Mouse (Mus musculus): ENCODE data around the gene Swi5. TPM values are rescaled to one million over a fixed set of nuclear protein-coding genes. Genes with fewer than 3 reads are reported as not detected.

Swi5 gene
- 100 to 1,000 TPM; 237 to 239 TPM for total RNA-seq (2021)
- long read RNA-seq, transcript Swi5-204 (5 exons, 522 nt) = minor isoform, 5 of 240 reads
- long read RNA-seq, transcript Swi5-207 (5 exons, 768 nt) = major isoform, 208 of 240 reads
- long read RNA-seq, partial matches to known transcripts = 6 of 240 reads
- long read RNA-seq, other reads (novel, unspliced or antisense) = 19 of 240 reads

DNA sequence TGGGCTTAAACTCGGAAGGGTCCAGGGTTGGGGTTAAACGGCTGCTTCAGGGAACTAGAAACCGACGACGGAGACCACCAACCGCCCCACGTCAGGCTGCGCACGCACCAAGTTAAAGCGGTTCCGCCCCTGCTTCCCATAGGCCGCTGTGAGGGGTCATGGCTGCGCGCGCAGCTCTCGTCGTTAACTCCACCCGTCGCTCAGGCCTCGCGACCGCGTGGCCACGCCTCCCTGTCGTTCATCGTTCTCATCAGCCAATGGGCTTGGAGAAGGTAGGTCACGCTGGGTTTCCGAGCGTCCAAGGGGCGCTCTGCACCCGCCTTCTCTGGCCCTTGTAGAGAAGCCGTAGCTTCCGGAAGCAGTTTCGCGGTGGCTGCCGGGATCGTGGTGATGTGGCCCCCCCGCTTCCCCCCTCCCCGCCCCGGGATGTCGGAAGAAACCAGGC, at the start of gene Swi5:
Gene Swi5, minus strand, starts transcription at position 153 of the 445 bp plus-strand sequence.
- DNase-seq (ENCODE audit: low spot score in 2 of 2) = peak; percentile 97

DNA sequence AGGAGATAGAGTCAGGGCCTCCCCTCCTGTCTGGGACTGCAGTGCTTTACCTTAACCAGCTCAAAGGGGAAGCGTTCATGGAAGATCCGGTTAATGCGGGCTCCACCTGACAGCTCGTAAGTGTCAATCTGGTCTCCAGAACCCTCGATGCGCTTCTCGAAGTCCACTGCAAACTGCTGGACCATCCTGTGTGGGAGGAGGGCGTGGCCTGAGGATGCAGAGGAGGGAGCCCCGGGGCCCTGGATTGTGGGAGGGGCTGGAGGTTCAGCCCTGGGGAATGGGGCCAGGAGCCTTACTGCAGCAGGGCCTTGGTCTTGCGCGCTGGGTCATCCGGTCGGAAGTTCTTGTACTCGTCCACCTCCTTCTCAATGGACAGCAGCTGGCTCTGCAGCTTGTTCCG, 48.0 kb upstream of the Swi5 start:
- DNase-seq (ENCODE audit: low spot score in 2 of 2) = no peak

DNA sequence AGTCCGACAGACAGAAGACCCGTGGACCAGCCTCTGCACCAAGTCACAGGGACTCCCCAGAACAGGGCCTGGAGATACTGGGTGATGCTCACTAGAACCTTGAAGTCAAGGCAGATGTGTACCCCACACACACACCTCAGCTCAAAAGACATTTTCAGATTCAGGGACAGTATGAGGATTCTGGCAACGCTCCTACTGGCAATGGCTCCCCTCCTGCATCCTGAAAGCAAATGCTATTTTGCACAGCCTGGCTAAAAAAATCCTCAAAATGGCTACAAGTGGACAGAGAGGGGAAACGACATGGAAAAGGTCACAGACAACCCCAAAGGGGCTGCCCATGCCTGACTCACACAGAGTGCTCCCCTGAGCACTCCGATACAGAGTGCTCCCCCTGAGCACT, 44.3 kb upstream of the Swi5 start:
- no peak for DNase-seq (ENCODE audit: low spot score in 2 of 2)

DNA sequence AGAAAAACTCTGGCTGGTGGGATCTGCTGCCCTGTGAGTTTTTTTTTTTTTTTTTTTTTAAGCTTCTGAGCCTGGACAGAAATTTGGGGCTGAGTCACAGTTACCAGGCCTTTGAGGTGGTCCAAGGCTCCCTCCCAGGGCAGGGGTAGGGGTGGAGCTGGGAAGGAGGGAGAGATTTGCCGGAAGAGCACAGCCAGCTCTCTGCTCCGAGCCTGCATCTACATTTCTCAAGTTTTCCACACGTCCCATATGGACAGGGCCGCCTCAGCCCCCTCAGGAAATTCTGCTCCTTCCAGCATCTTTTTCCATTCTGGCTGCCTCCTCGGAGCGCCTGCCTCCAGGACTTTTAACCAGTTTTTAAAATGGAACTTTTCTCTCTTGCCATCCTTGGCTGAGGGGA, 41.7 kb upstream of the Swi5 start:
- no peak for DNase-seq (ENCODE audit: low spot score in 2 of 2)

DNA sequence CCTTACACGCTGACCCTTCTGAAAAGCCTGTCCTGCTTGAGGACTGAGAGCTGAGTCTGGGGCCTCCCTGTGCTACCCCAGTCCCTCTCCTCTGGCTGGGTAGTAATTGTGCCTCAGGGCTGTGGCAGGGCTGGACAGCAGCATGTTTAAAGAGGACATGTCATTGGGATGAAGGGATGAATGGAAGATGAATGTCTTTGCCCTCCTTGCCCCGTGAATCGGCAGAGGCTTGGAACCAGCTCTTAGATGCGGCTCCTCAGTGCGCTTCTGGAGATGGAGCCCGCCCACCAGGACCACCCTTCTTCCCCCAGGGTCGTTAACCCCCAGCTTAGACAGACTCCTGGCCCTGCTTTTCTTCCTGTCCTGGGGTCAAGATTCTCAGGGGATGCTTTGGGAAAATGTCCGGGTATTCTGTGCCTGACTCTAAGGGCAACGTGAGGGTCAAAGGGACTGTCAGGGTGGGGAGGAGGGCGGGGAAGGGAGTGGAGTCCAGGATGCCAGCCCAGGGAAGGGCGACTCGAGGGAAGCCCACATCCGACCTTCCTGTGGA, 41.1 kb upstream of the Swi5 start:
- DNase-seq (ENCODE audit: low spot score in 2 of 2) = no peak

DNA sequence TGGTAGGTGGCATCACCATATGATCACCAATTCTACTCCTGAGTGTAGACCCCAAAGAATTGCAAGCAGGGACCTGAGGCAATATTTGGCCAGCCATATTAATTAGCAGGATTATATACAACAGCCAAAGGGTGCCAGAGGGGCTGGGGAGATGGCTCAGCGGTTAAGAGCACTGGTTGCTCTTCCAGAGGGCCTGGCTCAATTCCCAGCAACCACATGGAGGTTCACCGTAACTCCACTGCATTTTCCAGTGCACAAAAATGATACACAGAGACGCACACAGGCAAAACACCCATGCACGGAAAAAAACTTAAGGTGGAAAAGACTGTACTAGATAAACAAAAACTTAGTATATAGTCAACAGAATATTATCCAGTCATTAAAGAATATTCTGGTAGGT, 39.3 kb upstream of the Swi5 start:
- no peak for DNase-seq (ENCODE audit: low spot score in 2 of 2)

DNA sequence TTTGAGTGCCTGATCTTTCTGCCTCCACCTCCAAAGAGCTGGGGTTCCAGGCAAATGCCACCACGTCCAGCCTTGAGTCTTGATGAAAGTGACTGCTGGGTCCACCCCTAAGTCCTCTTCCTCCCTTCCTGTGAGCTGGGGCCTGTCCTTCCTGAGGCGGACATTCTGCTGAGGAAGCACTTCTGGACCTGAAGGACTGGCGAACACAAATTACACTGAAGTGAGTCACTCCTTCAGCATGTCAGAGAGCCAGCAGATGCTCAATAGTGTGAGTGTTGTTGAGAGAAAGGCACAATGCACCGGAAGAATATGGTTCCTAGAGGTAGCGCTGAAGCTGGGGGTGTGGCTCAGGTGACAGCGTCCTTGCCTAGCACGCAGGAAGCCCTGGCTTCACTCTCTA, 37.5 kb upstream of the Swi5 start:
- no peak for DNase-seq (ENCODE audit: low spot score in 2 of 2)

DNA sequence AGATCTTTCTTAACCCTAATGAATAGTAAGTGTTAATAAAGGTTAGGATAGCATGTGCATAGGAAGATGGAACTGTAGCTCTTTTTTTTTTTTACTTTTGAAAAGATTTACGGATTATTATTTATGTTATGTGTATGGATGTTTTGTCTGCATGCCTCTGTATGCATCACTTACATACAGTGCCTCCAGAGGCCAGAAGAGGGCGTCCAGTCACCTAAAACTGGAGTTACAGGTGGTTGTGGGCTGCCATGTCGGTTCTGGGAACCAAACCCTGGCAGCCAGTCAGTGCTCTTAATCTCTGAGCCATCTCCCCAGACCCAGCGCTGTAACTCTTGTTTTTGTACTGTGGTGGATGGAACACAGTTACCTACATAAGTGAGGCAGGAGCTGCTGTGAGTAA, 36.4 kb upstream of the Swi5 start:
- DNase-seq (ENCODE audit: low spot score in 2 of 2) = no peak

DNA sequence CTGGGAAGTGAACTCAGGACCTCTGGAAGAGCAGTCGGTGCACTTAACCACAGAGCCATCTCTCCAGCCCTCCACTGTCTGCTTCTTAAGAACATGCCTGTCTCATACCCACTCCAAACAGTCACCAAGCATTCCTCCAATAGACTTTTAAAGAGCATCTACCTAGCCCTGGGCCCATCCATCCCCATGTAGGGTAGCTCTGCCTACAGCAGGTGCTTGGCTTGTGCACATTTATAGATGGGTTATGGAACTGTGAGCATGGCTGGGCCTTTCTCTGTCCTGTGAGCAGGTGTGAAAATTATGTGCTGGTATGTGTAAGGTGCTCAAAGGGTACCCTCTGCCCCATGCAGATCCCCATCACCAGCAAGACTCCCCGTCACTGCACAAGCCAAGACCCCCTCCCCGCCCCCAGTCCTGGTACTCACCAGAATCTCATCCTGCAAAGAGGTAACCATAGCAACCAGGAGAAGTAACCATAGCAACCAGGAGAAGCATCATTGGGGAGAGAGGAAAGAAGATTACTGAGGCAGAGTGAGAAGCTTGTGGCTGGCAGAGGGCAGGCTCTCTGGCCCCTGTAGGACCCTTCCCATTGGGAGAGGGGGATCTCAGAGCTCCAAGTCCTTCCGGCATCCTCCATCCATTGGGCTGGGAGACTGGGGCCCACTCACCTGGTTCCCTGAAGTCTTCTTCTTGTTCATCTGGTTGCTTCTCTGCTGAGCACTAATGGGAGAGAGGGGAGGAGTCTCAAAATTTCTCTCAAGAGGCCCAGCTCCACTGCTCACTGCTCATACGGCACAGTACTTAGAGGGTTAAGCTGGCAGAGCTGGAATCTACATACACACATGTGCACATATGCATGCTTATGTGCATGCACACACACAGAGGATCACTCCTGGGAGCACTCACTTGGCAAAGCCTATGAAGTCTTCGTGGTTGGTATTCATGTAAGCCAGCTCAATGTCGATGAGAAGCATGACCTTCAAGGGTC, 35.2 kb upstream of the Swi5 start:
- DNase-seq (ENCODE audit: low spot score in 2 of 2) = no peak

DNA sequence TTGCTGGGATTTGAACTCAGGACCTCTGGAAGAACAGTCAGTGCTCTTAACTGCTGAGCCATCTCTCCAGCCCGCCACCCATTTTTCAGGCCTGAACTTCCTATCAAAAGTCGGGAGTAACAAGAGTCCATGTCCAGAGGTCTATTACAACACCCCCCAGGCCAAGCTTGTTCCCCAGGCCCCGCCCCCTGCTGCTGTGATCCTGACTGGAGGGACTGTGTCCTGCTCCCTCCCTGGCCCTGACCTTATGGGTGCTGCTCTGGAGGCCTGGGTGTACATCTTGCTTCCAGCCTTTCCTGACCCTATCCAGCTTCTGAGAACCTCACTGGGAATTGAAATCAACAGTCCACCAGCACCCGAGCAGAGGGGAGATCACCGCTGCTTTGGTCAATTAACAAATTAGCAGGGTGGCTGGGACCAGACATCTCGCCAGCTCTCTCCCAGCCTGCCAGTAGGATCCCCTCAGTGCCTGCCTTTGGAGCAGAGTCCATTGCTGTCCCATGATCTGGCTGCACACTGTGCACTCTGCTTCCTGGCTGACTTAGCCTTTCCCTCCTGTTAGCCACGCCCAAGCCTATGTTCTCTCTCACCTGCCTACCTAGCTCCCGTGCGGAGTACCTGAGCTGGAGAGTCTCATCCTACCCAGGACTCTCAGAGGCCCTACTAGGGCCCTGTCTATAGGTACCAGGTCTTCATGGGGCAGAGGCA, 33.9 kb upstream of the Swi5 start:
- DNase-seq (ENCODE audit: low spot score in 2 of 2) = no peak

DNA sequence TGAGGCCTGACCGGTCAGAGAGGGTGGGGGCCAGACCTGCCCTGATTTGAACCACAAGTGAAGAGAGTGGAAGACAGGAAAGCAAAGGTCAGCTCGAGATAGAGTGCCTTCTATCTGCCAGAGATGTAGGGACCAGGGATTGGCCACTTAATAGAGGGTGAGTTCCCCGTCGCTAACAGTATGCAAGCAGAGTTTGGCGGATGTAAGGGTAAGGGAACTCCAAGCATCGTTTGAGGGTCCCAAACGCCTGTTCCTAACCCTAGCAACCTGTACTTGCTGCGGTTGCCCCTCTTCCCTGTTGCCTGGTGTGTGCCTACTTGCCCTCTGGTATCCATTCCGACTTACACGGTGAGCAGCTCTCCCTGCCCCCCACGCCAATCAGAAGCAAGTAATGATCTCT, 32.8 kb upstream of the Swi5 start:
- no peak for DNase-seq (ENCODE audit: low spot score in 2 of 2)

DNA sequence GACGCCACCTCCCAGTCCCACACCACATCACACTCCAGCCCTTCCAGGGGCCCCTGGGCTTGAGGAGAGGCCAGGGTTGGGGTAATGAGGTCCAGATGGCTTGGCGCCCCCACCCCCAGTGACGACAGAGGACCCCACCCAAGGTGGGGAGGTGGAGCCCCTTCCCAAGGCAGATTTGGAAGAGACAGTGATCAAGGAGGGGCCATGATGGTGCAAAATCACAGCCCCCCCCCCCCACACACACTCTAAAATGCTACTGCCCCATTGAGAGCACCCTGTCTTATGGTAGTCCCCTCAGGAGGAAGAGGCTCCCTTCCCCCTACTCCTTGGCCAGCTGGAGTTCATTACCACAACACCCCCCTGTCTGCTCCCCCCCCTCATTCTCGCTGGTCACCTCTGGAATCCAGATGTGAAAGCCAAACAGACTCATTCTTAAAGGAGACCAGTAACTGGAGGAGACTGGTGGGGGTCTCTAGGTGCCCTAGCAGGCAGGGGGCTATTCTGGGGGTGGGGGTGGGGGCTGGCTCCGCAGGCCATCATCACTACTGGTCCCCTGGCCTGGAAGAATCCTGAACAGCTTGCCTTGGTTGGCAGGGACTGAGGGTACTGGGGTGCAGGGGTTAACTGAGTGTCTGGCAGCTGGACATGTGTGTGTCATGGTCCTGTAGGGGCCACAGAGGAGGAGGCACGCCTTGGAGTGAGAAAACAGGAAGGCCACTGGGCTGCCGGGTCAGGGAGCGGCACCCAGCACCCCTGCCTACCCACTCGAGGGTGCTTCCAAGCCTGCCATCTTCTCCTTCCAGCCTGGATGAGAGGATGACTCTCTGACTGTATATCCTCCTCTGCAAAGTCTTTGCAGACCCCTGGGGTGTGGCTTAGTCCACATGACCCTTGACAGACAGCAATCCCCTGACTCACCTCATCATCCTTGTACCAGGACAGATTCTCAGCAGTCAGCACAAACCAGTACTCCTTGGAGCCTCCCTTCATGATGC, 32.0 kb upstream of the Swi5 start:
- no peak for DNase-seq (ENCODE audit: low spot score in 2 of 2)

DNA sequence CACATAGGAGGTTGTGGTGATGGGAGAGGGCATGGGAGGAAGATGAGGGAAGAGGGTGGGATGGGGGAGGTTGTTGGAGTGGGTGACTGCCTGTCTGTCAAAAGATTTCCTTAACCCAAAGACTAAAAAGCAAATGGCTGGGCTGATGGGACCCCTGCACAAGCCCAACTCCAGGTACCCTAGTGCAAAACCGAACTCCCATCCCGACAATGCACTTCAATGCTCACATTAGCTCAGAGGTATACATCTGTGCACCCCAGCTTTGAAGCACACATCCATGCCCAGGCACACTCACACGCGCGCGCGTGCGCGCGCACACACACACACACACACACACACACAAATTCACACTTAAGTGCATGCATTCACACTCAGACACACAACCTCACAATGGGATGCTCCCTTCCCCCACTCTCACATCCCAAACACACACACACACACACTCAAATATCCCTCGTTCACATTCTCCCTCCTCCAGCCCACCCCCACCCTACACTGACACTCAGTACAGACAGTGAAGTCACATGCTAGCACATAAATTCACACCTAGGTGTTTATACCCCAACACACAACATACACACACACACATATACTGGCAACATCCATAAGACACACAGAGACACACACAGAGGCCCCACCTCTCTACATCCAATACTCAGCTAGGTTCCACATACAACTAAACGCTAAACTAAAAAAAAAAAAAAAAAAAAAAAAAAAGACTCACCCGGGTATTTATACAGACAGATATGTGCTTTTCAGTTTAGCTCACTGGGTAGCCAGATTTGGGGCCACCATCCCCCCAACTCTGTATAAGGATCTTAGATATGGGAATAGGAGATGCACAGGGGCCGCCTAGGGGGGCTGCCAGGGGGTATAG, 31.1 kb upstream of the Swi5 start:
- no peak for DNase-seq (ENCODE audit: low spot score in 2 of 2)

DNA sequence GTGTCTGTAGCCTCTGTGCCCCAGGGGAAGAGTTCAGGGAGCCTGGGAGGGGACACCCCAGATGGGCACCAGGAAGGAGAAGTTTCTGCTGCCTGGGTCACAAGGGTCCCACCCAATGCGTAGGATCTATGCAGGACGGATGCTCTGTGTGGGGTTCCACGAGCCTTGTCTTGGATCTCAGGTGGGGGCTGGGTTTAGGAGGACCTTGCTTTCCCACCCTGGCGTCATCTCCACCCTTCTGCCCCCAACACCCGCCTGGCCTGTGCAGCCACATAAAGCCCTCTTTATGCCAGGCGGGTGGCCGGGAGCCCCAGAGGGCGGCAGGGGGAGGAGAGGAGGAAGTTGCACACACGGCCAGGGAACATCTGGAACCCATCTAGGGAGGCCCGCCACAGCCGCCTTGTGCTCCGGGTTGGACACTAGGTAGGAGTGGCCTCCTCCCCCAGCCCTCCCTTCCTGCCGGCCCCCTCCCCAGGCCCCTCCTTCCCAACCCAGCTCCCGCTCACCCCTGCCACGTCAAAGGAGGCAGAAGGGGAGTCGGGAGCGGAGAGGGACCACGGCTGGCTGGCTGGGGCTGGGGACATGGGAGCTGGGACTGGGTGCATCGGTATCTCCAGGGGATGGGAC, 30.0 kb upstream of the Swi5 start:
- no peak for DNase-seq (ENCODE audit: low spot score in 2 of 2)

DNA sequence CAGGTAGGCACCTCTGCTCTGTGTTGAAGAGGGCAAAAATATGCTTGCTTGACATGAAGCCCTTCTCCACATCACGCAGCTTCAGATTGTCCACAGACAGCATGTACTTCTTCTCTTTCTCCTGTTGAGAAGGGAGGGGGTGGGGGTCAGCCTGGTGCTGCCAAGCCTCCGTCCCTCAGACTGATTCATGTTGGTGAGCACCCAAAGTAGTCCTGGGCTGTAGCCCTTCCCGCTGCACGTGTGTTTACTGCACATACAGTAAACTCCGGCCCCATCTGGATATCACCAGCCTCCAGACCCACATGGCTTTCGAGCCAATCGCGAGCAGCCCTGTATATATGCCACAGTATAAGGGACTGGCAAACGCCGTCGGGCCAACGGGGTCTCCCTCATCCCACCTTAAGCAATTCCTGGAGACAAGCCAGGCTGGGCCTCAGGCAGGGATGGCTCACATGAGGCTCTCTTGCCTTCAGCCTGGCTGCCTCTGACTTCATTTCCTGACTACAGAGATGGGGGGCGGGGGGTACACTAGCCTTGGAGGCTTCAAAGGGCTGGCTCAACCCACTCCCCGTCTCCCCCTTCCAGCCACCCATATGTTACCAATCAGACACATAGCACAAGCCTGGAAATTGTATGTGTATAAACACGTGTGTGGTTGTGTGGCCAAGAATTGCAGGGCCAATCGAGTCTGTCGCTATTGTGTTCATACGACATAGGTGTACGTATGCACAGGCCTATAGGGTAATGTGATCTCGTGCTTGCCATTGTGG, 29.2 kb upstream of the Swi5 start:
- no peak for DNase-seq (ENCODE audit: low spot score in 2 of 2)

DNA sequence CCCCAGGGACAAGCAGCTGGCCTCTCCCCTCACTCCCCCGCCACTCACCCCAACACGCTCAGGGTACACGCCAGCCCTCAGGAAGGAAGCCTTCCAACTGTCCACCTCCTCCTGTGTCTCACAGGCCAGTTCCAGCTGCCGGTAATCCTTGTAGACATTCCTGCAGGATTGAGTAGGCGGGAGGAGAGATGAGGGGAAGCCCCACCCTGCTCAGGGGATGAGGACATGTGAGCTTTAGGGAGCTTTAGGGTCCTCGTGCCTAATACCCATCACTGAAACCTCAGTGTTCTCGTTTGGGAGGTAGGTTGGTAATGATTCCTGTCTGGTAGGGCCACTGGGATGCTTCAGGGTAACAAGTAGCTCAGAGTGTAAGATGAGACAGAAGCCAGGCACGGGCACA, 27.9 kb upstream of the Swi5 start:
- DNase-seq (ENCODE audit: low spot score in 2 of 2) = no peak

DNA sequence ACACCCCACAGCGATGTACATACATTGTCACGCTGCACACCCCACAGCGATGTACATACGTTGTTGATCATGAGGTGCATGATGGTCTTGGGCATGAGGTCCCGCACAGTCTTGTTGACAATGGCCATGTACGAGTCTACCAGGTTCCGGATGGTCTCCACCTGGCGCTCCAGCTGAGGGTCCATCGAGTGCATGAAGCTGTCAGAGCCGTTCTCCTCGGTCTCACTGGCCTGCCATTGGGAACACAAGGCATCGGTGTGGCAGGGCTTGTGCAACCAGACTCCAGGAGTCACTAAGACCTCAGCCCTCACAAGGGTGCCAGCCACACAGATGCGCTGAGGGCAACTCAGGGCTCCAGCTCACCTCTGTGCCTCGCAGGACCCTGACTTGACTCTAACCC, 27.0 kb upstream of the Swi5 start:
- no peak for DNase-seq (ENCODE audit: low spot score in 2 of 2)

DNA sequence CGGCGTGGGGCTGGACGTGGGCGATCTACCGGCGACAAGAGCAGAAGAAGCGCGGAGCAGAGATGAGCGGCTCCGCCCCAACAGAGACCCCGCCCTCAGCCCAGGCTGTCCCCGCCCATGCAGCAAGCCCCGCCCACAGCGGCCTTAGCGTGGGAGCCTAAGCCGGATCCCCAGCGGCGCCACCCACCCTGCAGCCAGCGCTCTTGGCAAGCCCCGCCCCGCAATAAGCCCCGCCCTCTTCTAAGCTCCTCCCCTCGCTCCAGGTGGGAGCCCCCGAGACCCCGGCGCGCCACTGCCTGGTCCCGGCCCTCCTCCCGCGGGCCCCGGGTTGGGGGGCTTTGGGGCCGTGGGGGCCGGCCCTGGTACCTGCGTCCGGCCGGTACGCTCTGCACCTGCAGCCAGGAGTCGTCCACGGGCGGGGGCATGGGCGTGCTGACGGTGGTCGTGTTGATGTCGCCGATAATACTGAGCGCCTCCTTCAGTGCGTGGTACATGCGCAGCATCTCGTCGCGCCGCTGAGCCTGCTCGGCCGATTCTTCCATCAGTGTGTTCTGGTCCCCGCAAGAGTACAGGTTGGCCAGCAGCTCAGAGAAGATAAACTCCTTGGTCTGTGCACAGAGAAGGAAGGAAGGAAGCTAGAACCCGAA, 24.6 kb upstream of the Swi5 start:
- peak; percentile 78 to 83 for DNase-seq (ENCODE audit: low spot score in 2 of 2)

Data from layer of hippocampus, postnatal 10 days (tissue).